In genomic region chr1:87183013-87183412, GRCm38 (mm10) we compare ENCODE assay signal across 24 mouse cellular contexts. TPM values are rescaled to one million over a fixed set of nuclear protein-coding genes. Genes with fewer than 3 reads are reported as not detected.
"Had no signal": no experiment of that assay in that cellular context is flagged by ENCODE, and none has a peak within 500 bp of the region (broad histone marks: within the 10 kb centered on the region; RNA-seq: fewer than 3 reads in every experiment).

Gene Prss56 (plus strand): TSS chr1:87183313.

- H3K4me3 ChIP-seq: liver, embryonic 15.5 days; lung, embryonic 15.5 days; midbrain, embryonic 12.5 days; neural tube, embryonic 12.5 days had no signal

- H3K27ac ChIP-seq: liver, embryonic 15.5 days; lung, embryonic 15.5 days; midbrain, embryonic 10.5 days; midbrain, embryonic 12.5 days; midbrain, embryonic 15.5 days; neural tube, embryonic 12.5 days; stomach, embryonic 15.5 days; stomach, postnatal 0 days had no signal

- DNase-seq: liver, postnatal 0 days; lung, adult 2 months; lung, postnatal 14 days; lung, postnatal 36 days; right cerebral cortex, postnatal 14 days; thymus, adult 2 months; thymus, postnatal 25 days; thymus, postnatal 4 days had no signal

- H3K9ac ChIP-seq: liver, embryonic 15.5 days; liver, postnatal 0 days; lung, embryonic 15.5 days; midbrain, embryonic 12.5 days; midbrain, embryonic 15.5 days; neural tube, embryonic 12.5 days; stomach, embryonic 15.5 days had no signal

- H3K36me3 ChIP-seq: liver, embryonic 15.5 days; lung, embryonic 15.5 days; midbrain, embryonic 10.5 days; midbrain, embryonic 12.5 days; midbrain, embryonic 15.5 days; neural tube, embryonic 12.5 days; stomach, embryonic 15.5 days had no signal

- H3K9me3 ChIP-seq: liver, embryonic 15.5 days; lung, embryonic 15.5 days; midbrain, embryonic 10.5 days; midbrain, embryonic 12.5 days; midbrain, embryonic 15.5 days; neural tube, embryonic 12.5 days; stomach, embryonic 15.5 days had no signal

RNA-seq across cellular contexts. Expression of gene Prss56, which starts in this region (rescaled TPM):
- total RNA-seq: megakaryocyte, adult 5-6 weeks; megakaryocyte-erythroid progenitor cell, adult 5-6 weeks; midbrain, postnatal 0 days; monocyte, adult 5-6 weeks; neutrophil, adult 5-6 weeks had no signal
- polyA plus RNA-seq: liver, embryonic 15.5 days; liver, postnatal 0 days; lung, adult 2 months; lung, embryonic 15.5 days; lung, postnatal 0 days; midbrain, embryonic 15.5 days; midbrain, postnatal 0 days; spleen, adult 2 months; stomach, embryonic 15.5 days; stomach, postnatal 0 days; urinary bladder, adult 2 months had no signal
